Mouse (Mus musculus): ENCODE measurements around the gene Bub1. TPM values are rescaled to one million over a fixed set of nuclear protein-coding genes. Genes with fewer than 3 reads are reported as not detected.

Gene Bub1
- polyA plus RNA-seq, 1 experiment from 2014 or later, result 5.3 TPM

GRCm38 (mm10) chr2:127832833-127833190 lies 1.1 kb upstream of the Bub1 start:
- no peak overlapping the region for H3K4me2 ChIP-seq
- peaks cover 9% of the 10 kb centered on the region; the same call in 1 of the 2 replicates for H3K27me3 ChIP-seq (replicated peaks)
- H3K4me1 ChIP-seq, result peaks cover 11% of the 10 kb centered on the region
- H3K36me3 ChIP-seq, result no peaks in the 10 kb centered on the region
- no peaks in the 10 kb centered on the region for H3K9me3 ChIP-seq (replicated peaks)
- no peak for ATAC-seq (ENCODE audit: low FRiP score)
- no peak overlapping the region for H3K9ac ChIP-seq (replicated peaks)
- H3K4me3 ChIP-seq (replicated peaks), result no peak overlapping the region
- WGBS, result 27% methylated on average over 2 of the region's 2 CpGs
- no peak overlapping the region for H3K27ac ChIP-seq (replicated peaks)

DNA sequence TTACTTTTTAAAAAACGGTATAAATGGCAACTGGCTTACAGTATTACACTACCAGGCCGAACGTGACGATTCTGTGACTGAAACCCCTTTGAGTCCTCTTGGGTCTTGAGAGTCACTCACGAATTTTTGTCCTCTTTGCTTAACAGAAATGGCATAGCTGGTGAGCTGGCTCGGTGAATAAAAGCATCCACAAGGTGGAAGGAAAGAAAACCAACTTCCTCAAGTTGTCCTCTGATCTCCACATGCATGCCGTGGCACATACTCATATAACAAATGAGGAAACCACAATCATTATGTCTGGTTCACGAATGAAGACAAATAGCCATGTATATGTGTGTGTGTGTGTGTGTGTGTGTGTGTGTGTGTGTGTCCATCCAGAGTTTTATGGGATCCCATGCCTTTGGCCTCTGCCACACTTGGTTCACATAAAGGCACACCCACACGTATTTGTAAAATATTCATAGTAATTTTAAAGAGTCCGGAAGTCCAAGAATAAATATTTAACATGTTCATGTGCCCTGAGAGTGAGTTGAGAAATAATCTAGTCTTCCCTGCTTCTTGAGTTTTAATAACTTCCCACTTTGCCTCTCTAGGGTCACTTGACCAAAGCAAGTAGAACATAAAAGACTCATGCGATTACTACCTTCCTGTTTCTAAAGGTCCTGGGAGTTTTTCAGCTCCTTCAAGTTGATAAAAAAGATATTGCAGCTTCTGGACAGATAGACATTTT lies 603 bp upstream of the Bub1 start:
- H3K4me3 ChIP-seq (replicated peaks), result peak overlapping the region; percentile 60
- H3K9ac ChIP-seq (replicated peaks), result peak overlapping the region; percentile 48
- H3K27me3 ChIP-seq (replicated peaks), result peaks cover 7% of the 10 kb centered on the region; the same call in 1 of the 2 replicates
- no peaks in the 10 kb centered on the region for H3K9me3 ChIP-seq (replicated peaks)
- ATAC-seq (ENCODE audit: low FRiP score), result peak; percentile 54
- H3K4me2 ChIP-seq, result peak overlapping the region; percentile 97
- peak overlapping the region; percentile 73 for H3K27ac ChIP-seq (replicated peaks)
- WGBS, result 37% methylated on average over 11 of the region's 11 CpGs
- H3K36me3 ChIP-seq, result no peaks in the 10 kb centered on the region
- peaks cover 11% of the 10 kb centered on the region for H3K4me1 ChIP-seq

DNA sequence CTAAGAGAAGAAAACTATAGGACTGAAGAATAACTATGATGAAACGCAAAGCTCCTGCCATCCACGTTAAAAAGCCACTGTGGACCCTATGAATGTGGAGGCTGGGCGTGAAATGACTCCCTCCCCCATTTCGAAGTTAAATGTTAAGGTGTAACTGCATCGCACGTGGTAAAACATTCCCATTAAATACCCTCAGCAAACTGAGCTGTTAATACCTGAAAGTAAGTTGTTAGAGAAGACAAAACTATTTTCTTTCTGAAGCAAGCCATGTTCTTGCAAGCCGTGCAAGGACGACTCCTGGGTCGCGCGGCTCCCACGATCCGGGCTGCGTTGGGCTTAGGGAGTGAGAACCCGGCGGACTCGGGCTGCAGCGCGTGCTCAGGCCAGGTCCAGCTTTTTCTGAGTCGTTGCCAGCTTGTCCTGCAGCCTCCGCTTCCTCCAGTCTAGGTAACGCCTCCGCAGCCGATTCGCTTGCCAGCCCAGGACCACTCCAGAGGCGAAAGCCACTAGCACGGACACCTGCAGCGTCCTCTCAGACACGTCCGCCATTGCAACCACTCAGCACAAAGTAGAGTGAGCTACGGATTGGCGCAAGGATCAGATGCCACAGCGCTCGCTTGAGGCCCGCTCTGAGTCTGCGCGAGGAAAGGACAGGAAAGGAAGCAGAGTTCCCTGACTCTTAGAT lies 39.6 kb downstream of the Bub1 start, which contains the start of gene Mtln:
TSS of gene Mtln (minus strand) at position 570 of the 685 bp plus-strand sequence.
- Histone ChIP-seq H3K4me3 (replicated peaks) (peak within 1 kb of the TSS; percentile 85), H3K4me1 (peaks cover 29% of the 10 kb centered on the region), H3K4me2 (peak within 1 kb of the TSS; percentile 62), H3K9me3 (replicated peaks) (no peaks in the 10 kb centered on the region), H3K9ac (replicated peaks) (peak within 1 kb of the TSS; percentile 82), H3K27me3 (replicated peaks) (no peaks in the 10 kb centered on the region), H3K27ac (replicated peaks) (peak within 1 kb of the TSS; percentile 91), H3K36me3 (no peaks in the 10 kb centered on the region)
- ATAC-seq (ENCODE audit: low FRiP score), result peak; percentile 97
- WGBS, result 4% methylated on average over 37 of the region's 37 CpGs

DNA sequence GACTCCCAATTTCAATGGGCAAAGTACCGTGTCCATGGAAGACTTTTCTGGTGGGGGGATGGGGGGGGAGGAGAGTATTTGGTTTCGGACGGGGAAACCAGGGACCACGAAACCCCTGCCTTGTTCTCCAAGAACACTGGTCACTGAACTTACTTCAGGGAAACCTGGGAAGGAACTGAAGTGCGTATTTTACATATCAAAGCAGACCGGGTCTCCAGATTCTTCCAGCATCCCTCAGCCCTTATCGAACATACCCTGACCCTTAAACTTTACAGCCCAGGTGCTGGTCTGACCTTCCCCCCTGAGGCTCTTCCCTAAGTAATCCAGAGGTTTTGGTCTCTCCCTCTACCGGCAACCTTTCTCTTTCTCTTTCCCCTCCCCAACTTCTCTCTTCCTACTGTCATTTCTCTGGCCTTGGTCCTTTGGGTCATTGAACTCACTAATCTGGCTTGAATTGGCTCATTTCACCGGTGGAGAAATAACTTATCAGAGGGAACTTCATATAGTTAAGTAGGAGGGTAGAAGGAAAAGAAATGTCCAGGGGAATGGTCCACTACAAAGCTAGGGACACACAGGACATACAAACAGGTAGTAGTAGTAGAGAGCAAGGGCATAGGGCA lies 41.9 kb downstream of the Bub1 start:
- 15% methylated on average over 9 of the region's 9 CpGs for WGBS
- Histone ChIP-seq H3K27ac (replicated peaks) (no peak overlapping the region), H3K9ac (replicated peaks) (peak overlapping the region; percentile 8; the same call in 1 of the 2 replicates), H3K27me3 (replicated peaks) (no peaks in the 10 kb centered on the region), H3K36me3 (no peaks in the 10 kb centered on the region), H3K4me2 (peak overlapping the region; percentile 71), H3K4me1 (peaks cover 29% of the 10 kb centered on the region), H3K4me3 (replicated peaks) (peak overlapping the region; percentile 65; the same call in 1 of the 2 replicates), H3K9me3 (replicated peaks) (no peaks in the 10 kb centered on the region)
- ATAC-seq (ENCODE audit: low FRiP score), result no peak

GRCm38 (mm10) chr2:127789138-127789537 lies 42.5 kb downstream of the Bub1 start:
- H3K36me3 ChIP-seq, result no peaks in the 10 kb centered on the region

GRCm38 (mm10) chr2:127788440-127789116 lies 43.1 kb downstream of the Bub1 start, which contains the start of gene Nphp1:
Gene Nphp1, minus strand, starts transcription at chr2:127788897.
- Histone ChIP-seq H3K36me3 (no peaks in the 10 kb centered on the region), H3K9me3 (replicated peaks) (no peaks in the 10 kb centered on the region), H3K9ac (replicated peaks) (peak within 1 kb of the TSS; percentile 64), H3K27me3 (replicated peaks) (no peaks in the 10 kb centered on the region), H3K27ac (replicated peaks) (peak within 1 kb of the TSS; percentile 60), H3K4me1 (peaks cover 29% of the 10 kb centered on the region), H3K4me3 (replicated peaks) (peak within 1 kb of the TSS; percentile 65), H3K4me2 (peak within 1 kb of the TSS; percentile 71)
- 0% methylated on average over 37 of the region's 40 CpGs for WGBS
- ATAC-seq (ENCODE audit: low FRiP score), result peak; percentile 73

More at GRCm38 (mm10) chr2:127789138-127789537, 42.5 kb downstream of the Bub1 start:
- 4% methylated on average over 11 of the region's 11 CpGs for WGBS
- H3K9ac ChIP-seq (replicated peaks), result peak overlapping the region; percentile 64
- H3K4me1 ChIP-seq, result peaks cover 29% of the 10 kb centered on the region
- H3K27me3 ChIP-seq (replicated peaks), result no peaks in the 10 kb centered on the region
- peak overlapping the region; percentile 60 for H3K27ac ChIP-seq (replicated peaks)
- ATAC-seq (ENCODE audit: low FRiP score), result no peak
- peak overlapping the region; percentile 71 for H3K4me2 ChIP-seq
- H3K4me3 ChIP-seq (replicated peaks), result peak overlapping the region; percentile 65
- H3K9me3 ChIP-seq (replicated peaks), result no peaks in the 10 kb centered on the region

GRCm38 (mm10) chr2:127787226-127787625 lies 44.4 kb downstream of the Bub1 start:
- no peaks in the 10 kb centered on the region for H3K36me3 ChIP-seq
- 94% methylated on average over 5 of the region's 5 CpGs for WGBS
- ATAC-seq (ENCODE audit: low FRiP score), result no peak

DNA sequence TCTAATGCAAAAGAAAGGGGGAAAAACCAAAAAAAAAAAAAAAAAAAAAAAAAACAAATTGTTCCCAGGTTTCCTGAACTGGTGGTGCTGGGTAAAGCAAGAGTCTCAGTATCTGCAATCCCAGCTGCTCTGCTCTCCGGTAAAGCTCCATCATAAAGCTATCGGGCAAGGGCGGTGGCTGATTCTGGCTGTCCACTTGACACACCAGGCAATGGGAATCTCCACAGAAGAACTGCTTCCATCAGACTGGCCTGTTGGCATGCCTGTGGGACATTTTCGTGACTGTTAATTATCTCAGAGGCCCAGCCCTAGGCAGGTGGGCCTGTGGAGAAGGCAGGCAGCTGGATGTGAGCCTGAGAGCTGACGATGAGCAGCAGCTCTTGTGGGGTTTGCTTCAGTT lies 53.2 kb downstream of the Bub1 start:
- 88% methylated on average over 5 of the region's 5 CpGs for WGBS
- Histone ChIP-seq H3K9me3 (replicated peaks) (no peaks in the 10 kb centered on the region), H3K36me3 (0 out of 2 replicates have a peak, but pooled peaks cover 2% of the 10 kb centered on the region), H3K27me3 (replicated peaks) (no peaks in the 10 kb centered on the region), H3K4me1 (peaks cover 5% of the 10 kb centered on the region), H3K4me2 (no peak overlapping the region), H3K27ac (replicated peaks) (no peak overlapping the region), H3K9ac (replicated peaks) (no peak overlapping the region), H3K4me3 (replicated peaks) (no peak overlapping the region)
- ATAC-seq (ENCODE audit: low FRiP score), result no peak

More at GRCm38 (mm10) chr2:127787226-127787625, 44.4 kb downstream of the Bub1 start:
- no peak overlapping the region for H3K4me2 ChIP-seq
- H3K9me3 ChIP-seq (replicated peaks), result no peaks in the 10 kb centered on the region
- no peak overlapping the region for H3K4me3 ChIP-seq (replicated peaks)
- no peaks in the 10 kb centered on the region for H3K27me3 ChIP-seq (replicated peaks)
- H3K27ac ChIP-seq (replicated peaks), result no peak overlapping the region
- H3K4me1 ChIP-seq, result peaks cover 26% of the 10 kb centered on the region
- H3K9ac ChIP-seq (replicated peaks), result no peak overlapping the region

DNA sequence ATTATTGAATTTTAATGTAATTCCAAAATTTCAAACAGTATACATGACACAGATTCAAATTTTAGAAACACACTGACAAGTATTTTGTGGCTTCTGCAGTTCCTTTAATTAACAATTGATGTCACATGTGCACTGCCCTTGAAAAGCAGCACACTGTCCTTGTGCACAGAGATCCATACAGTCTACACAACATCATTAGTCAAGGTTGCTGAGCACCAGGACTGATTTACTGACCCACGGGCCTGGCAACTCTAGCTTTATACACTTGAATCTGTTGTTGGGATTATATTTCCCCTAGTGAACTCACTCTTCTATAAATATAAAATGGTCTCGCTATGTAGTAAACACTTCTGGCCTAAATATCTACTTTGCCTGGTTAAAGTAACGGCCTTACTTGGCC lies 56.7 kb downstream of the Bub1 start:
- no peak overlapping the region for H3K4me3 ChIP-seq (replicated peaks)
- ATAC-seq (ENCODE audit: low FRiP score), result peak; percentile 73; the same call in 1 of the 2 replicates
- no peaks in the 10 kb centered on the region for H3K9me3 ChIP-seq (replicated peaks)
- H3K4me1 ChIP-seq, result peaks cover 5% of the 10 kb centered on the region
- H3K4me2 ChIP-seq, result no peak overlapping the region
- H3K27me3 ChIP-seq (replicated peaks), result no peaks in the 10 kb centered on the region
- no peak overlapping the region for H3K9ac ChIP-seq (replicated peaks)
- peaks cover 13% of the 10 kb centered on the region; the same call in 1 of the 2 replicates for H3K36me3 ChIP-seq
- H3K27ac ChIP-seq (replicated peaks), result no peak overlapping the region
- 53% methylated on average over 3 of the region's 3 CpGs for WGBS

DNA sequence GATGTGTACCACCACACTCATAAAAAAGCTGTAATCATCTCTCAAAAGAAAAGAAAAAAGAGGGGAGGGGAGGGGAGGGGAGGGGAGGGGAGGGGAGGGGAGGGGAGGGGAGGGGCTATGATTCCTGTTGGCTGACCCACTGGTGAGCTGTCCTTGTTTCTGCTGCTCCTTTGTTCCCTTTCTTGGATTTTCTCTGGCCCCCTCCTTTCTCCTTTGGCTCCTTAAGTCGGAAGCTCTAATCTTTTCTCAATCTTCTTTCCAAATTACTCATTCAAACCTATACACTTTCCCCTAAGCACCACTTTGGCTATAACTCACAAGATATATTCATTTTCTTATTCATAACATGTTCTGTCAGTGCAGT lies 57.1 kb downstream of the Bub1 start:
- Histone ChIP-seq H3K9me3 (replicated peaks) (no peaks in the 10 kb centered on the region), H3K4me2 (0 out of 2 replicates have a peak overlapping the region, but pooled peaks have one; percentile 22), H3K36me3 (peaks cover 14% of the 10 kb centered on the region; the same call in 1 of the 2 replicates), H3K27me3 (replicated peaks) (no peaks in the 10 kb centered on the region), H3K9ac (replicated peaks) (peak overlapping the region; percentile 32; the same call in 1 of the 2 replicates), H3K4me1 (peaks cover 5% of the 10 kb centered on the region), H3K4me3 (replicated peaks) (no peak overlapping the region), H3K27ac (replicated peaks) (no peak overlapping the region)
- WGBS, result 21% methylated on average over 1 of the region's 1 CpGs
- ATAC-seq (ENCODE audit: low FRiP score), result peak; percentile 59; the same call in 1 of the 2 replicates

Data from neural tube, embryonic 15.5 days (tissue).